Mouse (Mus musculus) c-Kit-positive CD71-negative TER-119-negative erythroid progenitor cells, embryonic 14.5 days (primary cell): ENCODE measurements around the gene Rack1.
"Not testable (repeated sequence)": the region's sequence is repeated elsewhere in the genome, so short reads cannot be mapped to it uniquely, and the experiment has no call there.

Source experiments
- DNase-seq: peaks from one replicate; pipeline ENCODE4 v3.0.0-alpha.2; 2013; ENCODE audit warnings: low read depth

The Rack1 gene

DNA sequence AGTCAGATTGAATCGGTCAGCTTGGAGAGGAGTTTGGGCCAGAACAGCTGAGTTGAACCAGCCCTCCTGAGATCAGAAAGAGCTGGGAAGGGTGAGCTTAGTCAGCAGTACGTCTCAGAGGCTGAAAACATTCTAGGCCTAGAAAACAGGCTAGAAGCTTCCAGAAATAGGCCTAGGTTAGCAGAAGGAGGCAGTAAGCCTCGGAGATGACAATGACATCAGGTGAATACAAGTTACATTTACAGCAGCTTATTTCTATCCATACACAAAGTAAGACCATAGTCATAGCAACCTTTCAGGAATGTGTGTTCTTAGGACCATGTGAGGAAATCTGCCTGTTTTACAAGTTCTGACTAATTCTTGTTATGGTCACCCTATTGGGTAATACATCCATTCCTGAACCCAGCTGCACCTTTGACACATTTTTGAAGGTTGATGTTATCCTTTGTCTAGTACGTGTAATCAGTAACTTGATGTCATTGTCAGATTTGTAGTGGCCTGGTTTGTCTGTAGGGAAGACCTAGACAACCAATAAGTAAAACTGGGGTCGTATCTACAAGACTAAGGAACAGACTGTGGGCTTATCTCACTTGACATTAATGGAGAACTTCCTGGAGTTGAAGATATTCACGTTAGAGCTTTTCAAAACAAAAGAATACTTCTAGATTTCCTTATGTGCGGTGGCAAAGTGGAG is 19.6 kb downstream of the Rack1 start:
- DNase-seq, result no peak

DNA sequence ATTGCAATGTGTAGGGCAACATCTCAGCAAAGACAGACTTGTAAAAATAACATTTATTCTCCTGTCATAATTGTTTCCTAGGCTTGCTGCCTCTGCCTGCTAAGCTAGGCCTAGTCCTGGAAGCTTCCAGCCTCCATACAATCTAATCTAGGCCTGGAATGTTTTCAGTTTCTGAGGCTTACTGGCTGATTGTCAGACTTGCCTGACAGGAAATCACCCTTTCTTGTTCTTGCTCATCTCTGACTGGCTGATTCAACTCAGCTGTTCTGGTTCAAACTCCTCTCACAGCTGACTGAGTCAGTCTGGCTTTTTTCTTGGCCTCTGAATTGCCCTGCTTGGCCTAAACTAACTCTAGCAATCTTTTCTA is 20.2 kb downstream of the Rack1 start:
- DNase-seq, result no peak

DNA sequence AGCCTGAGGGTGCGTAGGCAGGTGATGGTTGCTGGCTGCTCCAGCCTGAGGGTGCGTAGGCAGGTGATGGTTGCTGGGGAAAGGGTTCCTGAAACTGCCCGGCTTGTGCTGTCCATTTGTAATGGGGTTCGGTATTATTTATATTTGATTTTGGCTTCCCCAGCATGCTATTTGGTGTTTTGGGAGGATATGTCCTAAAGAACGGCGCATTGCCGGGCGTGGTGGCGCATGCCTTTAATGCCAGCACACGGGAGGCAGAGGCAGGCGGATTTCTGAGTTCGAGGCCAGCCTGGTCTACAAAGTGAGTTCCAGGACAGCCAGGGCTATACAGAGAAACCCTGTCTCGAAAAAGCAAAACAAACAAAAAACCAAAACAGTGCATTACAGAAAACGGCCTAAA is 21.2 kb downstream of the Rack1 start:
- DNase-seq, result not testable (repeated sequence)

DNA sequence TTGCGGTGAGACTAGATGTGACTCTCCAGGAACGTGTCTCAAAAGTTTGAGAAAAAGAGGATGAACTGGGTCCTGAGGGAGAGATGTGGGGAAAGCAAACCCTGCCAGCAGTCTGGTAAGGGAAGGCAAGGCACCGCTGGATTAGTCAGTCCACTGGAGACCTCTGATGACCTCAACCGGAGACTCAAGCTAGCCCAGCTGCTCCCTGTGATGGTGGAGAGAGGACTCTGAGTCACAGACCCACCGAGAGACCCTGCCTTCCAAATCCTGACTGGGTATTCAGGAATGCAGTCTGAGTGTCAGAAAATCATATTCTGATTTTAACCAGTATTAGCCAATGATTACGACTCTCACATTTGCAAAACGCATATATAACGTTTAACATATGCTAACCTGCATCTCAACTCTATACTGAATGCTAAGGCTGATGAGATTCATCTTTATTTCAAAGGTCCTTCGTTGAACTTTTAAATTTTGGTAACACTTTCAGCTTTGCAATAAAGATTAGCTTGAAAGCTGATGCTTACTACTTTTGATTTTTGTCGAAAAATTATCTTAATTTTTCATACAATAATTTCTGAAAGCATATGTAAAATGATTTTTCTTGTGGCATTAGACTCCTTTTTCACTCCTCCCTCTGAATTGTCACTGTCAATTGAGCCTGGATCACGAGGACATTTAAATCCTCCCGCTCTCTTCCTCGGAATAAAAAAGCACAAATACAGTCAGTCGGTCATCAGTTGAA is 22.8 kb downstream of the Rack1 start:
- DNase-seq, result no peak

DNA sequence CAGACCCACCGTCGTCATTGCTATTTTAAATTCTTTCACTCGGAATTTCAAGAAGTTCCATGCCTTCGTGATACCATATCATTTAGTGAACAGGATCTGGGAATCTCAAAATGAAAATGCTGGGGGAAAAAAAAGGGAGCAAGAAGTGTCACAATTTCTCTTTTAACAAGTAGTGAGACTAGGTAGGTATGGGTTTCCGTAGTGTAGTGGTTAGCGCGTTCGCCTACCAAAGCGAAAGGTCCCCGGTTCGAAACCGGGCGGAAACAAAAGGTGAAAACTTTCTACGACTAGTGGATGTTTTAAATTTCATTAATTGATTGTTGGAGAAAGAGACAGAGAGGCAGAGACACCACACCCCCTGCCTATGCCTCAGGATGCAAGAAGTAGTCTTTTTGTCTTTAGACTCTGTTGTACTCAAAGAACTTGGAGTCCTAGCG is 23.4 kb downstream of the Rack1 start:
- DNase-seq, result peak; percentile 83

DNA sequence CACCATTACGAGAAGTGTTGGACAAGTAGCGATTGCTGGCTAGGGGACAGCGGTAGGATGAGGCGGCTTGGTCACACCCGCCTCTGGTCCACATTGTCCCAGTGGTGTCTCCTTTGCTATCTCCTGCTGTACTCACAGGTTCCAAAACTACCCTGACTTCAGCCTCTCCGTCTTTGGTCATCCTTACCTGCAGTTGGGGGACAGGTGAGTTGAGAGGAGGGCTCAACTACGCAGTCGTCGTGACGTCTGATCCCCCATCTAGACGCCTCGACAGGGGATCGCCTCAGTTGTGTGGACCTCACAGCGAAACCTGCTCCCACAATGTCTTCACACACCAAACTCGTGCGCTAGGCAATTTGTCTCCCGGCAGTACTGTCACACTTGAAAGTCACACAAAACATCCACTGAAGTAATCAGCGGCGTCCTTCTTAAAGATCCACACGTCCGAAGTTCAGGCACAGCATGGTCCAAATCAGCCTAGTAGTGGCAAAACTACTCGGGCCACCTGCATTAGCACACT is 24.2 kb downstream of the Rack1 start:
- DNase-seq, result no peak

DNA sequence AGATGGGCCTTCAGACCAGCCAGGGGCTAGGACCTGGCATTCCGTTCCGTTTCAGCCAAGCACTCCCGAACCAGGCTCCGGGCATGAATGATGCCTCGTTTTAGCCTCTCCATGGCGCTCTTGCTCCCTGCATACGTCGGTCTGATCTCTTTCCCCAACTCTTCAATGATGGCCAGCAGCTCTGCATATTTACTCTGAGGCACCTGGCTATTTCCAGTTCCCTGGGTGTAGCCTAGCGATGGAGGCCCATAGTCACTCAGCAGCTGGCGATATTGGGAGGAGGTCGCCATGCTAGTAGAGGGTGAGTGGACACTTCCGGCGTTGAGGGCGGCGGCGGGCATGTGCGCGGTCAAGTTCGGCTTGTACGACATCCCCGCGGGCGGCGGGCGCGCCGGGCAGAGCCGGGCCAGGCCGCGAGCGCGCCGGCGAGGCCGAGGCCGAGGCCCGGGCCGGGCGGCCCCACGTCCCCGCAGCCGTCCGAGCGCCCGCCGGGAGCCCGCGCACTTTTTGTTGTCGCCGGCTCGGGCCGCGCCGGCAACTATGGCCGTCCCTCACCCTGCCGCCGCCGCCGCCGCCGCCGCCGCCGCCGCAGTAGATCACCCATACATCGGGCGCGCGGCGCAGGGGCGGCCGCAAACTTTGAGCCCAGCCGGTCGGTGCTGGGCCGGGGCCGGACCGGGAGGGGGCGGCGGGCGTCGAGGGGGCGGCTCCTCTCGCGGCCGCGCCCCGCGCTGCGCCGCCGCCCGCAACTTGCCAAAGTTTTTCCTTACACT is 26.0 kb downstream of the Rack1 start, which contains the start of the genes Trim7 and Gm12184:
Gene Trim7, plus strand, starts transcription at position 162 of the 773 bp plus-strand sequence.
Gene Gm12184, minus strand, starts transcription at position 677 of the 773 bp plus-strand sequence.
- DNase-seq, result not testable (repeated sequence)

DNA sequence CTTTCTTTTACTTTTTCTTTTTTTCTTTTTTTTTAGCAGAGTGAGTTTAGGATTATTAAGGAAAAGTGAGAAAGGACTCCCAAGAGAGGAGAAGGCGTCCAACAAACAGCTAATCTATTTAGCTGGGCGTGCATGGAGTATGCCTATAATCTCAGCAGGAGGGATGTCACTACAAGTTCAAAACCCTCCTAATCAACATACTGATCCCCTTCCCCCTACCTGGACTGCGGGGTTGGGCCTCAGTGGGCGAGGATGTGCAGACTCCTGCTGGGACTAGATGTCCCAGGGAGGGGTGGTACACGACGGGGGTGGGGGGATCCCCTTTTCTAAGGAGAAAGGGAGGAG is 26.6 kb downstream of the Rack1 start:
- DNase-seq, result no peak

DNA sequence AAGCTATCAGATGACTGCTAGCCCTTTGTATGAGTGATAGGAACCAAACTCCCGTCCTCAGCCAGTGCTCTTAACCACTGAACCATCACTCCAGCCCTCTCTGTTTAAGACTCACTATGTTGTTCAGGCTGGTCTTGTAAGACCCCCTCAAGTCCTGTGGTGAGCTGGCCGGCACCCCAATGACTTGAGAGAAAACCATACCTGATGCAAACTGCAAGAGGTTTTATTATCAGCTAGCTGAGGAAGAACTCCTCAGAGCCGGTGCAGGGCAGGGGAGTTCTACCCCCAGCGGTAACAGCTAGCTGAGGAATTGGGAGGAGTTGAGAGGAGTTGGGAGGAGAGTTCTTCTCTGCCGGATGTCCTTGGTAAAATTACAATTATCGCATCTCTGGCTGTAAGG is 27.8 kb downstream of the Rack1 start:
- DNase-seq, result no peak

DNA sequence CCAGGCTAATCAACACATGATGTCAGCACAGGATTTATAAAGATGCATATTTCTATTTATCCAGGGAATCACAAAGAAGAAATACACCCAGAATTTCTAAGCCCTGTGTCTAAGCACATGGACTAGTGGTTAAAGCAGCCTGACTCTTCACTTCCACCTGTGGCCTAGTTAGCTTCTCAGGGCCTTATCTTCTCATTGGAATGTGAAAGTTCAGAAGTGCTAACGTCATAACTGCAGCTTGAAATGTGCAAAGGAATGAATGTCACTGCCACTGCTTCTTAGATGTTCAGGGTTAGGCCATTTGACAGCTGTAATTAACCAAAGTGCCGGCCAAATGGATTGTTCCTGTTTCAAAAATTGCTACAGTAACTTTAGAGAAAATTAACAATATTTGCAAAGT is 30.1 kb downstream of the Rack1 start:
- DNase-seq, result no peak

DNA sequence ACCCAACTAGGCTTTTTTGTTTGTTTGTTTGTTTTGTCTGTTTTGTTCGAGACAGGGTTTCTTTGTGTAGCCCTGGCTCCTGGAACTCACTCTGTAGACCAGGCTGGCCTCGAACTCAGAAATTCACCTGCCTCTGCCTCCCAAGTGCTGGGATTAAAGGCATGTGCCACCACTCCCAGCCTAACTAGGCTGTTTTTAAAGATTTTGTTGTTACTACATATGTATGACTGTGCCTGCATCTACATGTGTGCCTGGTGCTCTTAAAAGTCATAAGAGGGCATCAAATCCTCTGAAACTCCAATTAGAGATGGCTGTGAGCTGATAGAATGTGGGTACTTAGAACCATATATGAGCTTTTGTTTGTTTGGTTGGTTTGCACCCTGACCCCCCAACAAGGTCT is 31.1 kb downstream of the Rack1 start:
- DNase-seq, result no peak

DNA sequence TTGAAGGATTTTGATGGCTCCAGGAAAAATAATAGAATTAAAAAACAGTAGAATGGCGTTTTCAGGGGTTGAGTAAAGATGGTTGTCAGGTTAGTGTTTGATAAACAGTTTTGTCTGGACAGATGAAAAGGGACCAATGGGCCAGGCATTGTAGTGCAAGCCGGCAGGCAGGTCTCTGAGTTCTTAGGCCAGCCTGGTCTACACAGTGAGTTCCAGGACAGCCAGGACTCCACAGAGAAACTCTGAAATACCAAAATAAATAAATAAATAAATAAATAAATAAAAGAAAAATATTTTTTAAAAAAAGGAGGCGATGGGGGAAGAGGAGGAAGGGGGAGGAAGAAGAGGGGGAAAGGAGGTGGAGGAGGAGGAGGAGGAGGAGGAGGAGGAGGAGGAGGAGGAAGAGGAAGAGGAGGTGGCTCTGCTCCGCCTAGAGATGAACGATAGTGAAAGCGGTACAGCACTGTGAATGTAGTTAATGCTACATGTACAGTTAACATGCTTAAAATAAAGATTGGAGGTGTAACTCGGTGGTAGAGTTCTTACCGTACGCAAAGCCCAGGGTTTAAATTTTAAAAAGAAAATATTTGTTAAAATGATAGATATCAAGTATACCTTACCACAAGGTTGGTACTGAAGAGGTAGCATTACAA is 33.1 kb downstream of the Rack1 start:
- DNase-seq, result no peak

DNA sequence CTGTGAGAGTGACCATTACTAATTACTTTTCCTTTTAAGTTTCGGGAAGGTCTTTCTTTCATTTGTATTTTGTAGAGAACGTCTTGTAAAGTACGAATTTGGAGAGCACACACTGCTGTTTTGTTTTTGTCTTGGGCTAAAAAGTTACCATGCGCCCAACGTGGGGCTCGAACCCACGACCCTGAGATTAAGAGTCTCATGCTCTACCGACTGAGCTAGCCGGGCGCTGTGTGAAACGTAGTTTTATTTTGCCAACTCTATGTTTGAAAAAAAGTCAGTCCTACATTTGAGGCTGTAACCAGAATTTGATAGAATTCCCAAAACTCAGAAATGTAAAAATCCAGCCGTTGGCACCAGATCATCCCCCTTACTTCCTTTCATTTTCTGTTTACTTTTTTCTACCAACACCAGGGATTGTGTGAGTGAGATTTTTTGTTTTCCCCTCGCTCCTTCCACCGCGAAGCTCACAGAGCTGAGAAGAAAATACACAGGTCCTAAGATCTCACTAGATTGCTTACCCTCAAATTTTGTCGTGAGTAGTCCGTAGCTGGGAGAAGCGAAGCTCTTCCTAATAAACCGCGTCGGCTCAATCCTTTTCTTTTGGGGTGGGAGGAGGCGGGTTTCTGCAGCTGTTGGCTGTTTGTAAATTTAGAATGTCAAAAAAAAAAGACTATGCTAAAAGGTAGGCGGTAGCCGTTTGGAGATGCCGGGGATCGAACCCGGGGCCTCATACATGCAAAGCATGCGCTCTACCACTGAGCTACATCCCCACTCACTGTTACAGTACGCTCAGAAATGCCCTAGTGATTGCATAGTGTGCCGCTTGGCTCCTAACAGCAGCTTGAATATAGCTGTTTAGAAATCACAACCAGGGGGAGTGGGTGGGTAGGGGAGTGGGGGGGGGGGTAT is 33.9 kb downstream of the Rack1 start:
- no peak for DNase-seq

DNA sequence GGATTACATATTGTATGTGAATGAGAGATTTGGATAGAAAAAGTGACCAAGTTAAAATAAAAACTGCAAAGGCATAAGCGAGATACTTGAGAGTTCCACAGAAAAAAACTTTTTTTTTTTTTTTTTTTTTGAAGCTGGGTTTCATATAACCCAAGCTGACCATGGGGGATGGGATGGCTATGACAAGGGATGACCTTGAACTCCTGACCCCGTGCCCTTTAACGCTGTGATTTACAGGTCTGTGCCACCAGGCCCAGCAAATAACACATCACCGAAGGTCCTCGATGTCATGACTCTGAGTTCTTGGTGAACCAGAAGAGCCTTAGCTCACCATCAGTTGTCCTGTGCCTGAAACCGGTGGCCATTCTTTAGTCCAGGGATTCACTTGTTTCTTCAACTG is 35.8 kb downstream of the Rack1 start:
- DNase-seq, result no peak

DNA sequence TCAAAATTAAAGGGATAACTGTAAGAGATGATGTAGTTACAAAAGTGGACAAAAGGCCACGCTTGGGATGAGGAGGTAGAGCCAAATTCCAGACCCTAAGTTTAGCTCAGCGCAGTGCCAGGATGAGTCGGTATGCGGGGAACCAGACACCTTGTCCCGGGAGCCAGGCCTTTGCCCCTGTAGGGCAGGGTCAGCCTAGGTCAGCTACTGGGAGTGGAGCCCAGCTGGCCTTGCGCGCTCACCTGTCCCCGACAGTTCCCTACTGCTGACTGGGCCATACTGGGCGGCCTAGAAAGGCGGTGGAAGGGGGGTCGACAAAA is 36.8 kb downstream of the Rack1 start:
- DNase-seq, result no peak

DNA sequence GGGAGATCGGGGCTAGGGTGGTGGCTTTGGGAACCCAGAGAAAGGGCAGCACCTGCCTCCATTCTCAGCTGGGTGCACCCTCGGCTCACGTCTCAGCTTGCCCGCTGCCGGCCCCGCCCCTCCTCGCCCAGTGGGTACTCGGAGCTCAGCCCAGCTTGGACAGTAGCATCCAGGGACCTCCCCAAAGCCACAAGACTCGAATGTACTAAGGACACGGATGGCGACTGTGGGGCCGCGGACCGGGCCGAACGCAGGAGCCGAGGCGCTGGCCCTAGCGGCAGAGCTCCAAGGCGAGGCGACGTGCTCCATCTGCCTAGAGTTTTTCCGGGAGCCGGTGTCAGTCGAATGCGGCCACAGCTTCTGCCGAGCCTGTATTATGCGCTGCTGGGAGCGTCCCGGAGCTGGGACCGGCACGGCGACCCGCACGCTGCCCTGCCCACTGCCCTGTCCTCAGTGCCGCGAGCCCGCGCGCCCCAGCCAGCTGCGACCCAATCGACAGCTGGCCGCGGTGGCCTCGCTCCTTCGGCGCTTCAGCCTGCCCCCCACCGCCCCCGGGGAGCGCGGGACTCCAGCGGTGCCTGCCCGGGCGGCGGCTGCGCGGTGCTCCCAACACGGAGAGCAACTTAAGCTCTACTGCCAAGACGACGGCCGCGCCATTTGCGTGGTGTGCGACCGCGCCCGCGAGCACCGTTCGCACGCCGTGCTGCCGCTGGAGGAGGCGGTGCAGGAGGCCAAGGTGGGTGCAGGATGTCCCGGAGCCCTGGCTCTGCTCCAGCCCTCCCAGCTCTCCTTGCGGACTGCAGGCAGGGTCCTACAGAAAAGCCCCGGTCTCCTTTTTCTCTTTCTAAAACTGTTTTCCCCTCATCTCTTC is 37.4 kb downstream of the Rack1 start:
- no peak for DNase-seq

DNA sequence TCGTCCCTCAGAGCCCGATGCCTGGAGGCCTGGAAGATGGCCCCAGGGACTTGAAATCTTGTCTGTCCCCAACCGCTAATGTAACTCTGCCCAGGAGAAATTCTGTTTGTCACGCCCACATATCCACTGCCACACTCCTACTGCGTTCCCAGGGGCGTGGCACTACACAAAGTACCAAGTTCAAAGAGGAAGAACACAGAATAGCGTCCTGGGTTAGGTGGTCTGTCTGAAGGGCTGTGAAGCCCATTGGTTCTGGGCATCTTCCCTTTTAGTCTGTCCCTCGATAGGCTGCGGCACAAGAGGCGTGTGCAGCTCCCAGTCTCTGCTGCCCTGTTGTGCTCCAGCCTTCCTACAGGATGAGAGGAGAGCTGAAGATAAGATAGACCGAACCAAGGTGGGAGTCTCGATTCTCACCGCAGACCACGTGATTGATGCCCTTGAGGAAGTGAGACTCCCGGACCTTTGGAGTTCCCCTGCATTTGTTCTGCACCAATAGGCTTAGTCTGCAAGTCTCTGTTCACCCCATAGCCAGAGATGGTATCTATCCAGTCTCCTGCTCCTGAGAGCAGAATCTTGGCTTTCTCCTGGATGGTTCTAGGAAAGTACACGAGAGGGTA is 38.2 kb downstream of the Rack1 start:
- no peak for DNase-seq

DNA sequence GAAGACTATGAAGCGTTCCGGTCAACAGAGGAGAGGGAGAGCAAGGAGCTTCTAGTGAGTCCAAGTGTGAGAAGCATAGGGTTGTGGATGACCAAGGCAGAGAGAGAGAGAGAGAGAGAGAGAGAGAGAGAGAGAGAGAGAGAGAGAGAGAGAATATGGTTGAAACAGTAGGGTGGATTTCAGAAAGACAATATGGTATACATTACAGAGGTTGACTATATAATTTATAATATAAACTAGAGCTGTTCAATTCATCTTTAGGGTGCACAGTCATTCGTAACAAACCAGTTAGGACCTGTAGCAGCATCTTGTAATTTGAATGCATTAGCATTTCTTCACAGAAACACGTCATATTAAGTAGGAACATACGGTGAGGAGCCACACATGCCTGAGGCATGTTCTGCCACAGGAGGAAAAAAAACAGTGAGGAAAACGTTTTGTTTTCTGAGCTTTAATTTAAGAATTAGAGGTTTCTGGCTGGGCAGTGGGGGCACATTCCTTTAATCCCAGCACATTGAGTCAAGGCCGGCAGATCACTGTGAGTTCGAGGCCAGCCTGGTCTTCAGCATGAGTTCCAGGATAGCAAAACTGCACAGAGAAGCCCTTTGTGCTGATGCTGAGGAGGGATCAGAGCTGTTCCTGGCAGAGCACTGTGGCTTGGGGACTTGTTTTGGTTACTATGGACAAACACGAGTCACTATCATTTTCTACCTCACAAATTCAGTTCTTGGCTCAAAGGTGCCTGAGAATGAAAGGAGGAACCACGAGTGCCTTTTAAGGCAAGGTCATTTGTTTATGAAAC is 38.9 kb downstream of the Rack1 start:
- no peak for DNase-seq

DNA sequence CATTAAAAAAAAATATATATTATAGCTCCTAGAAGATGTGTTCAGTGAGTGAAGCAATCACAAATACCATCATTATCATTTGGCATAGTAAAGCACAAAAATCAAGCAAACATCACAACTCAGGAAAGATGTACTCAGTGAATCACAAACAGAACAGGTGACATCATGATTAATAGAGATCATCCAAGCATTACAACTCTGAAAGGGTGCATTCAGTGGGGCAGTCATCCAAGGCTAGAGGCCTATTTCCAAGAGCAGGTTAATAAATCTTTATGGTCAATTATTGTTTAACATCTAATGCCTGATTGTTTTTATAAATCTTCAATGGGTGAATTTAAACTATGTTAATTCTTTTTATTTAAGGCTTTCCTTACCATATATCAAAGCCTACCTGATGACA is 40.7 kb downstream of the Rack1 start:
- no peak for DNase-seq
